Mouse (Mus musculus) spleen, postnatal 4 days (tissue): Measurements from ENCODE around the gene Ier5.
A peak's percentile ranks its signal among the peaks of the same experiment; 100 is the strongest.

ENCODE experiments used
- DNase-seq, 2 experiments: peaks; one replicate each; pipeline ENCODE4 v3.0.0; 2022; ENCODE audit warnings: low spot score in 2 of 2

Gene Ier5

DNA sequence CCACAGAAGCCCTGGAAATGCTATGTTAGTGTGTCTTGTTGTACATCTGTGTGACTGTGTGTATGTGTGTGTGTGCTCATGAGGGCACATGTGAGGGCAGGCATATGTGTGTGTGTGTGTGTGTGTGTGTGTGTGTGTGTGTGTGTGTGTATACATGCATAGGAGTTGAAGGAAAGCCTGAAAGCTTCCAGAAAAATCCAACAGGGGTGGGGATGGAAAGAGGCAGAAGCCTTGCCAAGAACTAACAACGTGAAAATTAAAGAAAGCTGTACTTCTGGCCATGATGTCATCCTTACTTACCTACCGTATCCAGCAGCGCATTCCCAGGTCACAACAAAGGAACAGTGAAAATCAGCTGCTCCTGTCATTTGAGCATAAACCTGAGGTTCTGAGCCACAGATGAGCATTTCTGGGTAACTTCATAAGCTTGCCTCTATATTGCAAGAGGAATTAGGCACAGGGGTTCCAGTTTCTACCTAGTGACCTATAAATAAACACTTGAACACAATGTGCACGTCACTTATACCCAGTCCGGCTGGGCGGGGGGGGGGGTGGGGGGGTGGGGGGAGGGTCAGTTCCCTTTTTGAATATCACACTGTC lies 45.0 kb downstream of the Ier5 start:
- DNase-seq = no peak

- no peak for DNase-seq
These were observed 46.1 kb downstream of the Ier5 start for GRCm38 (mm10) chr1:155053296-155053695.

- DNase-seq = no peak
These were observed 46.7 kb downstream of the Ier5 start for GRCm38 (mm10) chr1:155052761-155053166.

- DNase-seq = no peak
These were observed 47.2 kb downstream of the Ier5 start for GRCm38 (mm10) chr1:155052131-155052760.

GRCm38 (mm10) chr1:155051701-155052127 lies 47.7 kb downstream of the Ier5 start:
- DNase-seq = no peak

GRCm38 (mm10) chr1:155050897-155051592 lies 48.4 kb downstream of the Ier5 start:
- no peak for DNase-seq

DNA sequence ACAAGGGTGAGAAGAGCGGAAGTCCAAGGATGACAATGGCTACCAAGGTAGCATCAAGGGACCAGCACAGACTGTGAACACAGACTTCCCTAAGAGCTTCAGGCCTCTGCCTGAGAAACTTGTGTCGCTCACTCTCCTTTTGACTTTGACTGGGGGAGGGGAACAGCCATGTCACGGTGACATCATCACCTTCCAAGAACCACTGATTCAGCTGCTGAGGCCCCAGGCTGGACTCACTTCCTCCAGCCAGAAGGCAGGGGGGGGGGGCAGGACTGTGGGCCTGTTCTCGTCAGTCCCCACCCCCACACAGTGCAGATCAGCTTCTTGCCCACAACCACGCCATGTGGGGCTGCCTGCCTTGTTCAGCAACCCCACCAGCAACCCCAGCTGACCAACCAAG lies 49.3 kb downstream of the Ier5 start:
- DNase-seq = peak in 1 of 2 experiments; percentile 64

DNA sequence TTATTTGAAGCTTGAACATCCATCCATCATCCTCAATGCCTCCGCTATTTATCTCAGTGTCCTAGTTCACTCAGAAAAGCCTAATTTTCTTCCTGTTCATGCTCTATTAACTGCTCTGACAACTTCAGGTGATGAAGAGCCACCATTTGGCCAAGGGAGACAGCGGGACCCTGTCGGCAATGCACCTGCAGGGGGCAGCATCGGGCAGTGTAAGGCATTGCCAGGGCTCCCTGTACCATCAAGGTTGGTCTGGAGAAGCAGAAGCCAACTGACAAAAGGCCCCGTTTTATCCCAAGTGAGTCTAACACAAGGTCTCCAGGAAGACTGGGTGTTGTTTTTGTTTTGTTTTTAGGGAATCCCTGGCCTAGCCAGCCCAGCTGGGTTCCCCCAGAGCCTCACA lies 50.5 kb downstream of the Ier5 start:
- peak; percentile 91 to 98 for DNase-seq
